Mouse (Mus musculus): Measurements from ENCODE around the gene Scmh1.

The Scmh1 gene

GRCm38 (mm10) chr4:120544896-120545295 is 139.8 kb downstream of the Scmh1 start:
- in situ Hi-C loops (cut with MboI; ENCODE audit: low sequenced_read_pairs), result no loop called here

- in situ Hi-C loops (cut with MboI; ENCODE audit: low sequenced_read_pairs), result no loop called here
These were observed 151.5 kb downstream of the Scmh1 start for GRCm38 (mm10) chr4:120556592-120556991.

GRCm38 (mm10) chr4:120565726-120566125 is 160.6 kb downstream of the Scmh1 start:
- in situ Hi-C loops (cut with MboI; ENCODE audit: low sequenced_read_pairs), result no loop called here

GRCm38 (mm10) chr4:120568005-120568404 is 162.9 kb downstream of the Scmh1 start:
- in situ Hi-C loops (cut with MboI; ENCODE audit: low sequenced_read_pairs), result no loop called here

- in situ Hi-C loops (cut with MboI; ENCODE audit: low sequenced_read_pairs), result no loop called here
These were observed 163.9 kb downstream of the Scmh1 start for GRCm38 (mm10) chr4:120569025-120569424.

- in situ Hi-C loops (cut with MboI; ENCODE audit: low sequenced_read_pairs), result no loop called here
These were observed 164.7 kb downstream of the Scmh1 start, which contains the start of gene Ctps for GRCm38 (mm10) chr4:120569486-120570437. Ctps (minus strand) TSS chr4:120570276.

GRCm38 (mm10) chr4:120570438-120571069 is 165.5 kb downstream of the Scmh1 start:
- in situ Hi-C loops (cut with MboI; ENCODE audit: low sequenced_read_pairs), result no loop called here

GRCm38 (mm10) chr4:120571070-120571464 is 166.0 kb downstream of the Scmh1 start:
- in situ Hi-C loops (cut with MboI; ENCODE audit: low sequenced_read_pairs), result no loop called here

- in situ Hi-C loops (cut with MboI; ENCODE audit: low sequenced_read_pairs), result no loop called here
These were observed 166.6 kb downstream of the Scmh1 start for GRCm38 (mm10) chr4:120571691-120572090.
